Mouse (Mus musculus) layer of hippocampus, postnatal 36 days (tissue): ENCODE measurements around the gene Gm16181. TPM values are rescaled to one million over a fixed set of nuclear protein-coding genes. Genes with fewer than 3 reads are reported as not detected.
A peak's percentile ranks its signal among the peaks of the same experiment; 100 is the strongest.

Experiments
- DNase-seq, 2 experiments: peaks; one replicate each; pipeline ENCODE4 v3.0.0; 2022
- total RNA-seq, 2 experiments: library from RNA; stranded (reverse); gene quantifications; 2 replicates each; pipeline ENCODE4 v1.2.3; 2021

The Gm16181 gene
- not detected for total RNA-seq

DNA sequence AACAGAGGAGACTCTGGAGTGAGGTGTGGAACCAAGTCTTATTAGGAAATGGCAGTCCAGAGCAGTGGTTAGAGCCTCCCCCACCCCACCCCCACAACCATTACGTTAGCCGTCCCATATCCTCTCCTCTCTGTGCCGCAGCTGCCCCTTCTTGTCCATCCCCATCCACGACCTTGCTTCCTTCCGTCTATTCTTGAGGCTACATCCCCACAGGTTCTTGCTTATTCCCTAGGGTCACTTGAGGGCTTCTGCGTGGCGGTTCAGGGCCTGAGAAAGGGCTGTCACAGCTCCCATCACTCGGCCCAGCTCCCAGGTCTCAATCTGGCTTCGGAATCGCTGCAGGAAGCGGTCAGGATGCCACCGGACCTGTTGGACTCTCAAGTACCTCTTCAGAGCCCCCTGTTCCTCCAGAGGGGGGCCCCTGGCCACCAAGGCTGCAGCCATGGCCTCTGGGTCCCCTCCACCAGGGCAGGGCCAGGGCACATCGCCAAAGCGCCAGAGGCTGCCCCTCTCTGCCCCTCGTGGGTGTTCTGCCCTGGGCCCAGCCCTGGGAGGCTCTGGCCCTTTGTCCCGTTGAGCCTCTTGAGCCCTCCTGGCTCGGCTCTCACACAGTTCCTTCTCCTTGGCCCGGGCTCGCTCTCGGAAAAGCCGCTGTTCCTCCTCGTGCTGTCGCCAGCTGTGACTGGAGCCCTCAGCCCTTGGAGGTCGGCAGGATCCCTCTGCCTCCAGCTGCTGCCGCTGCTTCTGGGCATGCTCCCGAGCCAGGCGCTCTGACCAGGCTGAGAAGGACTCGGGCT, at the start of gene Gm16181:
TSS of gene Gm16181 (plus strand) at position 679 of the 797 bp plus-strand sequence.
- no peak for DNase-seq

DNA sequence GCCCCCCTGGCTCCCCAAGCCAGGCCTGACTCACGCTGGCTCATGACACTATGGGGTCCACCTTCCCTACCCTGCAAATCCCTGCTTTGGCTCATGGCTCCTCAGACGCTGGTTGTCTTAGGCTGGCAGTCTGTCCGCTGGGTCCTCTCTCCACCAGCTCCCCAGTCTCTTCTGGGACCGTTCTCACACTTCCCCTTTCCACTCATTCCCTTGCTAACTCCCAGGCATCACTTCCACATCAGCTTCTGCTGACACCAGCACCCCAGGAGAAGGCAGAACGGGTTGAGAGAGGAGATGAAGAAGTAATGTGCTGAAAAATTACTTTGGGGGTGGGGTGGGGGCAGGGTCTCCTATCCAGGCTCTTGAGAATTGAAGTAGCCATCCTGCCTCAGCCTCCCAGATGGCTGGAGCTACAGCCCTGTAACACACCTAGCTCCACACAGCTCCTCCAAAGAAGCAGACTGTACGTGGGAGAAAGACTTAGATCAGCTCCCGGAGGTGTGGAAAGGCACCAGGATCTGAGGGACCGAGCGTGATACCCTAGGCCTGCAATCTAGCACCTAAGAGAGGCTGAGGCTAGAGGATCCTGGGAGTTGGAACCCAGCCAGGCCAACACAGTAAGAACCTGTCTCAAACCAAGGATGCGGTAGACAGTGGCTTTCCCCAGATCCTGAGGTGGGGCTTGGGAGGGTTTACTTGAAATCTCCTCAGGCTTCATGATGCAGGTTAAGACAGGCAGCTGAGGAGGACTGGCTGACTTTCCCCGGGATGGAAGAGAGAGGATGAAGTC, 48.0 kb upstream of the Gm16181 start:
- DNase-seq = no peak

DNA sequence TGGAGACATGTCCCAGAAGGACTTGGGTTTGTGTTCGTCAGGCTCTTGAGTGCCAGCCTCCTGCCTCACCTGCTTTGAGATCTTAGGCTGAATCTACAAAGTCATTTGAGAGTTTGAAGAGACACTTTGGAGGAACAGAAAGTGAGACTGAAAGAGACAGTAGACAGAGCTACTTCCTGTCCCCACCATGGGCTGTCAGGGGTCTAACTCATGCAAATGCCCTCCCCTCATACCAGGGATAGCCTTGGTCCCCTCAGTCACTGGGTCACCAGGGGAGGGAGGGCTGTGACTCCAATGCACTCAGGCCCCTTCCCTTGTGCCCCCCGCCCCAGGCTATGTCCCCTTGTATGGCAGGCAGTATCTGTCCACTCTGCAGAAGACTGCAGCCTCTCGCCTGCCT, 47.3 kb upstream of the Gm16181 start:
- no peak for DNase-seq

DNA sequence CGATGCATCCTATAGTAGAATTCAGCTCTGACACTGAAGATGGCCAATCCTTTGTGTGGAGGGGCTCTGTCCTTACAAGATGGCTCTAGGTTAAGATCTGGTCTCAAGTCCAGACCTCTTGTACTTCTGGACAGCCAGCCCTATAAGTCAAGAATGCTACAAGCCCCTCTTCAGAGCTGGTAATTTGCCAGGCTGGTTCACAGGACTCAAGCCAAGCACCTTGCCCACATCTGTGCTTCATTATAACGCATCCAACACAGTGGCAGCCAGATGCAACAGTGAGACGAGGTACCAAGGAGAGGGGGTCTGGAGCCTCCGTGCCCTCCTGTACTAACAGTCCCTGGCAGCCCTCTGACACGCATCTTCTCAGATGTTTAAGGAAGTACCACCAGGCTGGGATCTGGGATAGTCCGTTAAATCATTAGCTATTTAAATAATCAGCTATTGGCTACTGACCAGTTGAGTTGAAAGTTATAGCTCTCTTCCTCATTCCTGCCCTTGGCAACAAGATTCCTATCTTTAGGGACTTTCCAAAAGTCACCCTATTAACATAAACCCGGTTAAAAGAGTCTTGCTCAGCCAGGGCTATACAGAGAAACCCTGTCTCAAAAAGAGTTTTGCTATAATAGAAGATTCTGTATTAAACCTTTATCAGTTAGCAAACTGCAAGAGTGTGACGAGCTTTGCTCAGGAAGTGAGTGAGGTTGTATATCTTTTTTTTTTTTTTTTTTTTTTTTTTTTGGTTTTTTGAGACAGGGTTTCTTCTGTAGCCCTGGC, 46.2 kb upstream of the Gm16181 start:
- no peak for DNase-seq

DNA sequence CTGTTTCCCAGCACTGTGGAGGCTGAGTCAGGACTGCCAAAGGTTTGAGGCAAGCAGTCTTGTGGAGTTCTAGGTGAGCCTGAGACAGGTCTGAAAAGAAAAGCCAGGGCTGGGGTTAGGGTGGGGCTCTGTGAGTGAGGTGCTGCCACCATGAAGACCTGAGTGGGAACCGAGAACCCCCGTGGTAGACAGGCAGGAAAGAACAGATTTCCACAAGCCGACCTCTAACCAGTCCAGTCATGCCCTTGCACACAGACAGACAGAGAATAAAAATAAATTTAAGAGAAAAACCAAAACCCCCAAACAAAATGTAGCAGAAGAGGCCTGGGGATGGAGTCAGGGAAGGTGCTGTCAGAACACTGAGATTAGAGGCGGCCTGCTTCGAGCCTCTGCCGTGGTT, 45.3 kb upstream of the Gm16181 start:
- DNase-seq = no peak

DNA sequence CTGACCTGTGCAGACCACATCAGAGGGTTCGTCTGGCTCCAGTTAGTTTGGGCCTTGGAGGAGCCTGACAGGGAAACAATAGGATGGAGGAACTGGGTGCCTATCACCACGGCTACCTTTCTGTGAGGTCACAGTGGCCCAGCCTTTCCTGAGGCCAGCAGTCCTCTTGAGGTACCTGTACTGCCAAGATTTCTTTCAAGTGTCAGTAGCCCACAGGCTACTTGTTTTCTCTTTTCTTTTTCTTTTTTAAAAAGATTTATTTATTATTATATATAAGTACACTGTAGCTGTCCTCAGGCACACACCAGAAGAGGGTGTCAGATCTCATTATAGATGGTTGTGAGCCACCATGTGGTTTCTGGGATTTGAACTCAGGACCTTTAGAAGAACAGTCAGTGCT, 44.7 kb upstream of the Gm16181 start, which contains the start of gene Aif1:
TSS of gene Aif1 (minus strand) at position 101 of the 400 bp plus-strand sequence.
- no peak for DNase-seq

DNA sequence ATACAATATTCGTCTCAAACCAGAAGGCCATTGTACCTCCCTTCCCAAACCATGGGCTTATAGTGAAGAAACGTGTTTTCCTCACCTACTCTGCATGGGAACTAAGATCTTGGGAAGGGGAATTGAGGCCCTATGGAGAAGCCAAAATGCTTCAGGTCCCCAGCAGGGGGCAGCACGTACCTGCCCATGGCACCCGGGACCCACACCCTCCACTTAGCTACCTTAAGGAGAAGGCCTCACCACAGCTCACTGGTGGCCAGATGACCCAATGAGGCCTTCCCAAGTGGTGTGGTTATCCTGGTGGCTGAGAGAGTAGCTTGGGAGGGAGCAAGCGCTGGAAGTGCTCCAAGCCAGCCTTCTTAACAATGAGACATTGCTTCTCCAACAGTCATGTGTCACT, 42.1 kb upstream of the Gm16181 start:
- DNase-seq = peak in 1 of 2 experiments; percentile 59

DNA sequence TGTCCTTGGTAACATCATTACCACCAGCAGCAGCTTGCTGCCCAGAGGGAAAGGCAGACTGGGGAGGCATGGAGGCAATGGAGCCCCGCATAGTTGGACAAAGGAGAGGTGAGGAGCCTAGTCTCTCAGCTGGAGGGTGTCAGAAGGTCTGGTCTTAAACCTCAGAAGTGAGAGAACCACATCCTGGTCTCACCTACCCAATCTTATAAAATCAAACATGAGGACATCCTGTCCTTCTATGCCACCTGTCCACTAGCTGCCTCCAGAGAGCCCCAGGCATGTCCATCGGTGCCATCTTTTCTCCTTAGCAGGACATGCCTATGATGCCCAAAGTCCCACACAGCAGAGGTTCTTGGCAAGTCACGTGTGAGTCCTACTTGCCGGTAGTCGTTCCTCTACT, 40.5 kb upstream of the Gm16181 start:
- no peak for DNase-seq

DNA sequence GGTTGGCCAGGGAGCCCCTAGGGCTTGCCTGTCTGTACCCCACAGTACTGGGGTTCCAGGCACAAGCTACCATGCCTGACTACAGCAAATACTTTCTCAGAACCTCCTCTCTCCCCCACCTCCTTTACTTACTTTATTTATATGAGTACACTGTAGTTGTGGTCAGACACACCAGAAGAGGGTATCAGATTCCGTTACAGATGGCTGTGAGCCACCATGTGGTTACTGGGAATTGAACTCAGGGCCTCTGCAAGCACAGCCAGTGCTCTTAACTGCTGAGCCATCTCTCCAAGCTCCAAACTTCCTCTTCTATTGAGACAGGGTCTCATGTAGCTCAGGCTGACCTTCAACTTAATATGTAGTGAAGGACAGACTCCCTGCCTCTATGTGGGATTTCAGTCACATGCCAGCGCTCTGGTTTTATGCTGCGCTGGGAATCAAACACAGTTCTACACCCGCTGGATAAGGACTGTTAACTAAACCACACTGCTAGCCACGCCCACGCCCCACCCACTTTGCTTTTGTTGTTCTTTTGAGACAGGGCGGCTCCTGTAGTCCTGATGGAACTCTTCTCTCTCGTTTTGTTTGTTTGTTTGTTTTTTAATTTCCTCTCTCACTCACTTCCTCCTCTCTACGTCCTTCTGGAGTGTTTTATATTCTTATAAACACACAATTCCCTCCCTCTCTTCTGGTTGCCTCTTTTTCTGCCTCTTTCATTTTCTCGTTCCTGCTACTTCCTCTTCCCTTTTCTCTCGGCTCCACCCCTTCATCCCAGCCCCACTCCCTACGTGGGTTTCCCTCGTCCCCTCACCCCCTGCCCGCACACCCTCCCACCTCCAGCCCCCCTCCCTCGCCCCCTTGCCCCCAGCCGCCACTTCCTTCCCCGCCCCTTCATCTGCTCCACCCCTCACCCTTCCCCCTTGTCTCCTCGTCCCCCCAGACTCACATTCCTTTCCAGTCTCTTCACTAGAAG, 34.7 kb upstream of the Gm16181 start:
- no peak for DNase-seq

DNA sequence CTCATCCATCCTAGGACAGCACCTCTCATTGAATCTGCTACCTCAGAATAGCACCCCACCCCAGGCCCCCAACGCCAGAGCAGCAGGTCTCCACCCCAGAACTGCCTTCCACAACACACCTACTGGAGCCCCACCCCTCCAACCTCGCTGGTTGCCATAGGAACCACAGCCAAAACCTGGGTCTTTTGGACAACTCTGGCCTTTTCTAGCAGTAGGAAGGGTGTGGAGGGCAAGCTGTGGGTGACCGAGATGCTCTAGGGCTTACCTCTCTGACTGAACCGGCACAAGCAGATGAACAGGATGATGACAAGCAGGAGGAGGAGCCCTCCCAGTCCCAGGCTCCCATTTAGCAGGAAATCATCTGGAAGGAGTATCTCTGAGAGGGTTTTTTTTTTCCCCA, 34.0 kb upstream of the Gm16181 start:
- no peak for DNase-seq

DNA sequence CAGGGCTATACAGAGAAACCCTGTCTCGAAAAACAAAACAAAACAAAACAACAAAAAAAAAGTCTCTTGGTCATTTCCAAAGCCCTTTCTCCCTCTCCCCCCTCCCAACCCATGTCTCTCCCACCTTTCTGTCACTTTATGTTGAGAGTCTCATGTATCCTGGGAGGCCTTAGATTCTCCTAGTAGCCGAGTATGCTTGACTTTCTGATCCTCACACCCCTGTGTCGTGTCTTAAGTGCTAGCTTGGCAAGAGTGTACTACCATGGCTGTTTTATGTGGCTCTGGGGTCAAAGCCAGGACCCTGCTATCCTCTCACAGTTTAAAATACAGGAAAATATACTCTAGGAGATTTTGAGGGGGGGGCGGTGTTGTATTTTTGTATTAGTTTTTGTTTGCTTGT, 33.3 kb upstream of the Gm16181 start:
- DNase-seq = no peak

DNA sequence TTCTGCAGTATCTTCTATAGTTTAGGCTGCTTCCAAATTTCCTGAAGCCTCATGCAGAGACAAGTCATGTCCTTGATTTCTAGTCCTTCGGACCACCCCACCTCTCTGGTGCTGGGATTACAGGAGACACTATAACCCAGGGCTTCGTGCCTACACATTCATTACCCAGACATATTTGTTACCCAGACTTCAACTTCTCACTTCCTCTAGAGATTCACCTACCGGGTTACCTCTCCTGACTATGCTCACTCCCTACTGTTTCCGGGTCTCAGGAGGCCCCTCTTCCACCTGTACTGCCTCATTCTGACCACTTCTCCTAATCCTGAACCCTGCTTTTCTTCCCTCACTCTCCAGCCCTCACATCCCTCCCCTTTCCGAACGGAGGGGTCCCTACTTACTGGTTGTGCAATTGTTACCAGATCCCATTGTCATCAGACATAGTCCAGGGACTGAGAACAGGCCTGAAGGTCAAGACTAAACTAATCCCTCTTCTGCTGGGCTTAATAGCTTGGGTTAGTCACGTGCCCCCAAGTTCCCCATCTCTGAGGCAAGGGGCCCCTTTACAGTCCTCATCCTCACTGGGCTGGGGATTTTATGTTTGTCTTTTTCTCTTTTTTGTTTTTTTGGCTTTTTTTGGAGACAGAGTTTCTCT, 32.5 kb upstream of the Gm16181 start, which contains the start of gene Lst1:
TSS of gene Lst1 (minus strand) at position 481 of the 652 bp plus-strand sequence.
- DNase-seq = no peak

DNA sequence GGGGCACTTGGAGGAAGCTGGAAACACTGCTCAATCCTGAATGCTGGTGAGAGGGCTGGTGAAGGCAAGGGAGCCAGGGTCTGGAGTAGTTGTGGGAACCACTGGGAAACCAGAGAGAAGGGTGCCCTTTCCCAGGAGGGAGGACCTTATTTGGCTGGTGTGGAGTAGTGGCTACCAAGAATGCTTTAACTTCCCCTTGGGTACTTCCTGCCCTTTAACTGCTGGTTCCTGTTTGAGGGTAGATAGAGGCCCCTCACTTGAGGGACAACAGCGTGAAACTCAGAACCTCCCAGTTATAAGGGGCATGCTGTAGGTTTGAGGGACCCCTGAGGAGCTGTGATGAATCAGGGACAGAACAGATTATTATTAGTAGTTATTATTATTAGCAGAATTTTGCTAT, 31.4 kb upstream of the Gm16181 start:
- no peak for DNase-seq

DNA sequence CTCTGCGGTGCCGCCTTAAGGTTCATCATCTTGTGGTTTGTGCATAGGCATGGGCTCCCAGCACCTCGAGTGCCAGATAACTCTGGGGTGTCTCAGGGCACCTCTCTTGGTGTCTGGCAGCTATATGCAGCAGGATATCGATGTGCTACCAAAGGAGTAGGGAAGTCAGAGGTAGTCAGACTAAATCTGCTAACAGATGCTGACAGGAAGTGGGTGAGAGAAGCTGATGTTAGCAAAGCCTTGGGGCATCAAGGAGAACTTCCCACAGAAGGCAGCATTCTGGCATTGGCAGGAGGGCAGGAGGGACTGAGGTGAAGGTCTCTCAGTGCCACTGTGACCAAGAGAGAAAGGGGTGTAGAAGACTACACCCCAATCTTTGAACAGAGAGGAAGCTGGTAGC, 30.5 kb upstream of the Gm16181 start:
- no peak for DNase-seq

DNA sequence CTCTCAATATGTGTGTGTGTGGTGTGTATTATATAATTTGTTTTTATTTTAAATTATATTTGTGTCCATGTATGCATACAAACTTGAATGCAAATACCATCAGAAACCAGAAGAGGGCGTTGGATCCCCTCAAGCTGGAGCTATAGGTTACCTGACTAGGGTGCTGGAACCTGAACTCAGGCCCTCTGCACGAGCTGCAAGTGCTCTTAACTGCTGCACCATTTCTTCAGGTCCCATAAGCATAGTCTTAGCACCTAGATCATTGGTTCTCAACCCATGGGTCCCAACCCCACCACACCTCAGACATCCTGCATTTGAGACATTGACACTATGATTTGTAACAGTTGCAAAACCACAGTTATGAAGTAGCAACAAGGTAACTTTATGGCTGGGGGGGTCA, 28.9 kb upstream of the Gm16181 start:
- DNase-seq = no peak

DNA sequence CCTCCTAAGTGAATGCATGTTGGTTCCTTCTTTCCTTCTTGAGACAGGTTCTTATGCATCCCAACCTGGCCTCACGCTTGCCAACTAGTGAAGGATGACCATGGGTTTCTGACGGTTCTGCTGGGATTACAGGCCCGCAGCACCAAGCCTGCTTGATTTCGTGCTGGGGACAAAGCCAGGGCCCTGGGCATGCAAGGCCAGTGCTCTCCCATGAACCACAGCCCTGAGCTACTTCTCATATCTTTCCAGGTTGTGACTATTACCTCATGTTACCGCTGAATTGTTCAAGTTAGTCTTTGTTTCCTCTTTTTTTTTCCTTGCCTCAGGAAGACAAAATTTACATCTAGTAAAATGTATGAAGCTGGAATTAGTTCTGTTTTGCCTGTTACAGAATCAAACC, 27.7 kb upstream of the Gm16181 start:
- DNase-seq = no peak

DNA sequence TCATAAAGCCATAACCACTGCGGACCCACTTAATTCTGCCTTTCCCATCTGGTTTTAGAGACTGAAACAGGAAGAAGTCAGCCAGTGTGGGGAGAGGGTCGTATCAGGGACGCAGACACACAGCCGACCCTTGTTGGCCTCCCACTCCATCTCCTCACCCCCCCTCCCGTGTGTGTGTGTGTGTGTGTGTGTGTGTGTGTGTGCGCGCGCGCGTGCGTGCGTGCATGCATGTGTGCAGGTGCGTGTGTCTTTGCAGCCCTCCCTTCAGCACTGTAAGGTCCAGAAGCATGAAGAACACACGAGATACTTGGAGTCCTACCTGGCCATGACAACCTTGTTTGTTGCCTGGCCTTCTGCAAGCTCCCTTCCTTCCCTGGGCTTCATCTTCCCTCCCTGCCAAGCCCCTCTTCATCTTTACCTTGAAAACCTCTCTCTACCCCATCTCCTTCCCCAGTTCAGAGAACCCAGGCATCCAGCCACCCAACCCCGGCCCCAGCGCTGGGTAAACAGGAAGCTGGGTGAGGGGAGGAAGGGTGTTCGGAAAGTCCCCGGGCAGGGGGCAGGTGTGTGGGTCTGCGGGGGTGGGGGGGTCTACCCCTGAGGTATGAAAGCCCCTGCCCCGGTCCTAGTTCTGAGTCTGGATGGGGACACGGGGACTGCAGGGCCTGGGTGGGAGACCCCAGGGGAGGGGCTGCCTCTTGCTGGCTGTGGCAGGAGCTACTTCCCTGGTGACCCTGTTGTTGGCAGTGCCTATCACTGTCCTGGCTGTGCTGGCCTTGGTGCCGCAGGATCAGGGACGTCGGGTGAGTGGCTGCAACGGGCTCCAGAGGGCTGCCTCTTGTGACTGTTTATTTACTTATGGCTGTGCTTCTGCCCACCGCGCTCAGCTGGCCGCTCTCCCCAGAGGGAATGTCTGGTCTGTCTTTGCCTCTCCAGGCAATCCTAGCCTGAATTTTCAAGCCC, 26.5 kb upstream of the Gm16181 start, which contains the start of gene Ltb:
TSS of gene Ltb (plus strand) at position 559 of the 963 bp plus-strand sequence.
- no peak for DNase-seq

DNA sequence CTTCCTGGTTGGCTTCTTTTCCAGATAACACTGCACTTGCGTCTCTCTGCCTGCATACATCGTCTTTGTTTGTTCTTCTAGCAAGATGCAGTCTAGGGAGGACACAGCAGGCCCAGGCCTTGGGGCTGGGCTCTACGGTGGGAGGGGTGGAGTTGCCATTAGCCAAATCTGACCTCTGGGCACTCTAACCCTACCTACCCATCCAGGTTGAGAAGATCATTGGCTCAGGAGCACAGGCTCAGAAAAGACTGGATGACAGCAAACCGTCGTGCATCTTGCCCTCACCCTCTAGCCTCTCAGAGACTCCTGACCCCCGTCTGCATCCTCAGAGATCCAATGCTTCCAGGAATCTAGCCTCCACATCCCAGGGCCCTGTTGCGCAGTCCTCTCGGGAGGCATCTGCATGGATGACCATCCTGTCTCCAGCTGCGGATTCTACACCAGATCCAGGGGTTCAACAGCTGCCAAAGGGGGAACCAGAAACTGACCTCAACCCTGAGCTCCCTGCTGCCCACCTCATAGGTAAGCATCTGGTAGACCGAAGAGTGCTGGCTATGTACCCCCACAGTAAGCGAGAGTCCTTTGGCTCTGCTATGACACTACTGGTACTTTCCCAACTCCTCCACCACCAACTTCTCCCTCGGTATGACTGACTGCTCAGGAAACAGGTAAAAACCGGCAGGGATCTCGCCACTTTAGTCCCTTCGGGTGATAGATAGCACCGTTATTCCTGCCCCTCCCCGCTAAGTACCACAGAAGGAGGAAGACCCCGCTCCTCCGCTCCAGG, 25.6 kb upstream of the Gm16181 start:
- DNase-seq = no peak
